Mouse (Mus musculus): ENCODE measurements around the gene Rpia. TPM values are rescaled to one million over a fixed set of nuclear protein-coding genes. Genes with fewer than 3 reads are reported as not detected.

Rpia gene
- polyA plus RNA-seq, 1 experiment from 2014 or later, result 2.5 TPM

Other genes starting within 250 kb of the Rpia start
- 11.8 and 12.8 TPM in 2 replicates for gene Eif2ak3, start 52.3 kb upstream of the Rpia start, polyA plus RNA-seq (2015; fragmentation: Nextera tagmentation; extraction: Ambion mirVana)
- not detected in 2 replicates for gene Tex37, start 126.7 kb upstream of the Rpia start, polyA plus RNA-seq (2015; fragmentation: Nextera tagmentation; extraction: Ambion mirVana)
- 0.15 and 0.20 TPM in 2 replicates for gene Foxi3, start 164.3 kb upstream of the Rpia start, polyA plus RNA-seq (2015; fragmentation: Nextera tagmentation; extraction: Ambion mirVana)

Measured in limb, embryonic 13.5 days (tissue).